Mouse (Mus musculus) cerebellum, adult 18-20 months (tissue): ENCODE results near the gene Hoxa3.

ENCODE experiments used
- DNase-seq, 2 experiments: peaks; one replicate each; pipeline ENCODE4 v3.0.0; 2021

The Hoxa3 gene

DNA sequence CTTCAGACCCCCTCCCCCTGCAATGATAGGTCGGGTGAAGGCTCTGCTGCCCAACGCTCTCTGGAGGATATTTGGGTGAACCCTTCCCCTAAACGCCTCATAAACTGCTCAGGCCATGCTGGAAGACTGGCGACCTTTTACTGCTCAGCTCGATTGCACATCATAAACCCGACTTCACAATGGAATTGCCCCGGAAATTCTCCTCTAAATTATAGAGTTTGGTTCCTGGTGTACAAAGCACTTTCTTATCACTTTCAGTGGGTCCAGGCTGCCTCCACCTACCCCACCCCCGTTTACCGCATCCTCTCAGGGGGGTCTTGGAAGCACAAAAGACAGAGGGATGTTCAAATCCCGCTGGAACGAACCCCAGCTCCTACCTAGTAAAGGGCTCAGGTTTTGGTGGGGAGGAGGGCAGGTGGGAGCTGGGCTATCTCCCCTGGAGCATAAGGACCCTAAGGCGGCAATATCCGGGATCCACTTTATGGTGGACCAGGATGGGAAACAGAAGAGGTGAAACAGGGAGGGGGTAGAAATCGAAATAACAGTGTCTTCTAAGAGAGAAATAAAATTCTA is 5.6 kb upstream of the Hoxa3 start:
- no peak for DNase-seq

DNA sequence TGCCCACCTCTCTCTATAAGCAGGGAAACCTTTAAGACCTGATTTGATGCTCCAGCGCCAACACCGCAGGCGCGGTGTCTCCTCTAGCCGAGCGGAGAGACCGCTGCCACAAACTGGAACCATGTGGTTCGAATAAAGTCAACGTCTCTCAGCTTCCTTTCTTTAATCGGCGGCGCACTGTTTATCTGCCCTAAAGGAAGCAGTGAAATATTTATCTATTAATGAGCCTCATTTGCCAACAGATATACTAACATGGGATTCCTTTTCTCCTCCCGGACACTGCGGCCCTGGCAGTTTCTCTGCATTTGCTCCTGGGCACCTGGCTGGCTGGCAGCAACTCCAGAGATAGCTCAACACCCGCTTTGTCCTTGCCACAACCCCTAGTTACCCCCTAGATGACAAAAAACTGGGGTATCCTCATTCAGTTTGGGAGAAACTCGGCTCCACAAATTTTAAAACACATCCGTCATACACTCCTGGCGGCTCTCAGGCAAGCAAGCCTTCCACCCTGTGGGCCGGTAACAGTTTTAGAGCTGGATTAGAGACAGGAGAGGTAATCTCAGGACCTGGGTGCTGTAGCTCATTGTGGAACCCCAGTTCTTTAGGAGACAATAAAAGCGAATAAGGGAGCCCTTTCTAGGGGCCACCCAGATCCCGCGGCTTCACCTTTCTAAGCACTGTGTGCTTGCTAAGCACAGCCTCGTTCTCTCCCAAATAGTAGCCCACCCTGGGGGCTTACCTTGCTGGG is 4.9 kb upstream of the Hoxa3 start:
- no peak for DNase-seq

DNA sequence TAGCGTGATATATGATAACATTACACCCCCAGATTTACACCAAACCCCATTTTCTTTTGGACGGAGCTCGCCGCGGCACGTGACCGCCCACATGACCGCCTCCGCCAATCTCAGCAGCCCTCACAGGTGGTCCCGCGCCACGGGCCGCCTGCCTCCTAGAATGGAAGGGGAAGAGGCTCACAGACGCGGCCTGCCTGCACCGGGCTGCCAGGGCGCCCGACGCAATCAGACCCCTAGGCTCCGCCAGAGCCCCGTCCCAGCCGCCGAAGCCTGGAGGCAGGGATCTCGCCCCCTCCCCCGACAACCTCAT is 4.3 kb upstream of the Hoxa3 start:
- no peak for DNase-seq

DNA sequence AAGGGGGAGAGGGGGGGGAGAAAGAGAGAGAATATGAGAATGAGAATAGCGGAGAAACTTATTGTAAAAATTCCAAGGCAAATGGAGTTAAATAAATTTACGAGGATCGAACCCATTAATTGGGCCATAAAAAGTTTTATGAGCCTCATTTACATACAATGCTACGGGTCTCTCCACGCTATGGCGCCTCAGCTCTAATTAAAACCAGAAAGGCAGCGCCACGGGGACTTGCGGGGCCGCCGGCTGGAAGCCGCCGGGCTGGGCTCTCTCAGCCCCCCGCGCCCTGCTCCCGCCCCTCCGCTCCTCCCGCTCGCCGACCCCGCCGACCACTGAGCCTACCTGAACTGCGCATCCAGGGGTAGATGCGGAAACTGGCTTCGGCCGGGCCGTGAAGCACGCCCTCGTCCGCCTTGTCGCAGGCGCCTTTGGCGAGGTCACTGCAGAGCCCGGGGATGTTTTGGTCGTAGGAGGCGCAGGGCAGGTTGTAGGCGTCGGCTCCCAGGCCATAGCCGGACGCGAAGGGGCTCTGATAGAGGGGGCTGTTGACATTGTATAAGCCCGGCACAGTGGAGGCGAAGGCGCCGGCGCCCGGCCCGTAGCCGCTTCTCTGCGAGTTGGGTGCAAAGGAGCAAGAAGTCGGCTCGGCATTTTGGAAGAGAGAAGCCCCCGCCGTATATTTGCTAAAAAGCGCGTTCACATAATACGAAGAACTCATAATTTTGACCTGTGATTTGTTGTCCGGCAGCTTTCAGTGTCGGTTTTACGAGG is 3.7 kb upstream of the Hoxa3 start:
- no peak for DNase-seq

DNA sequence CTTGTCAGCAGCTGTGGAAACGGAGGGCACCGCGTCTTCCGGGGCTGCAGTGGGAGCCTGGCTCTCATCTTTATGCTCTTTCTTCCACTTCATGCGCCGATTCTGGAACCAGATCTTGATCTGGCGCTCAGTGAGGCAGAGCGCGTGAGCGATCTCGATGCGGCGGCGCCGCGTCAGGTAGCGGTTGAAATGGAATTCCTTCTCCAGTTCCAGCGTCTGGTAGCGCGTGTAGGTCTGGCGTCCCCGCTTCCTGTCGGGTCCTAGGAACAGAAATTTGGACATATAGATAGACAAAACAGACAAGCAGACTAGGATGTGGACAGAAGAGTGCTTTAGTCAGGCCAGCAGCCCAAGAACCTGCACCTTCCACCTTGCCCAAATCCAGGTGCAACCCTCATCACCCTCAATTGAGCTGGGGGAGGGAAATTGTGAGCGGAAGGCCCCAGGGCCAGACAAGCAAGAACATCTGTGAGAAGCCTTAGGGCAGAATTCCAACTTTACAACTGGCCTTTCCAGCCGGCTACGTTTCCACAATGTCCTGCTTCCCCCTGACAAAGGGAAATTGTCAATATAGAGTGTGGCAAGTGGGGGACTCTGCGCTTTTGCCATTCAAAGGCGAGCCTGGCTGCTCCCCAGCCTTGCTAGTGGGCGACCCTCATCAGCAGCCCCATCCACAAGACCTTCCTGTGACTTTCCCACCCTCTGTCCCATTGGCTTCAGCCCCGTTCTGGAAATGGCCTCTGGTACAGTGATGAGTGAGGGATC is 2.8 kb upstream of the Hoxa3 start:
- DNase-seq = no peak

DNA sequence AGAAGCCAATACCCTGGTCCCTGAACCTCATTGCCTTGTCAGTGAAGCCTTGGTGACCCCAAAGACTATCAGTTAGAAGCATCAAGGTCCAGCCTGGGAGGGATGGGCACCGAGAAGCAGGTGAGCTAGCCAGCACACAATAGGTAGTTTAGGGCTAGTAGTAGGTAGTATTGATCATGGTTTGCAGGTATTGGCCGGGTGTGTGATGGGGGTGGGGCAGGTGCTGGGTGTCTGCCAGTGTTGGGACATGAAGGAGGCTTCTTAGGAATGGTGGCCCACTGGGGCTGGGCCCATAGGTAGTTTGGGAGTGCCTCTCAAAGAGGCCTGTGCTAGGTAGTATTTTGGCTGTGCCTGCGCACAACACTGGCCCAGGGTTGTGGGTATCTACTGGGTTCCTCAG is 1.9 kb upstream of the Hoxa3 start:
- no peak for DNase-seq

DNA sequence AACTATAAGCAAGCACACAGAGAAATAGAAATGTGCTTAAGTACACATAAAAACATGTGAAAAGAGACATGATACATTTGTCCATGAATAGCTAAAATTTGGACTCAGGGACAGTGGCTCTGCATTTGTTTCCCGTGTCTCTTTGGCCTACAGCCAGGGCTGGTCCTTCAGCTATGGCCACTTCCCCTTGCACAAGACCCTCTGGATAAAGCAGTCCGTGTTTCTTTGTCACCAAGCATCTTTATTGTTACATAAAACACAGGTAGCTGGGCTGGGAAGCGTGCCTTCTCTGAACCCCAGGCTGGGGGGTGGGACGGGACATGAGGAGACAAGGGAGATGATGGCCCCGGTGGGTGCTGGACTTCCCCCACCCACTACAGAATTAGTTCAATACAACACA is 1.1 kb upstream of the Hoxa3 start:
- no peak for DNase-seq

DNA sequence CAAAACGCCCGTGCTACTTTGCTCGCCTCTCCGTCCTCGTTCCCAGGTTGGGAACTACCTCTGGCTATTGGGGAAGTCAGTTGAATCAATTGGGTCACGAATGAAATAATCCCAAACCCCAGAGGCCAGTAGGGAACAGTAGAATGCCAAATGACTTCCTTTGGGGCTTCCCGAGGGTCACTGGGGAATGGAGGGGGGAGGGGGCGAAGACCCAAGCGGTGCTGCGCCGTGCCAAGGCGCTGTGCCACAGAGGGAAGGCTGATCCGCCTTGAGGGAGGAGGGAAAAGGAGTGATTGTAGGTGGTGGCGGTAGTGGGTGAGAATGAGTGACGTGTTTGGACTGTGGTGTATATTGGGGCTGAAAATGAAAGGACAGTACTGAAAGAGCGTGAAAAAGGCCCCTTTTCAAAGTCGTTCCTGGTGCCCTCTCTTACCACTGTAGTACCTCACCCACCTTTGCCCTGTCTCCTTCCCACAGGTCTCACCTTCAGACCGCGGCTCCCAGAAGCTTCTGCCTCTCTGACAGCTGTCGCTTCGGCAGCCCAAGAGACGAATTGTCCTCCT is 499 bp downstream of the Hoxa3 start:
- DNase-seq = no peak

DNA sequence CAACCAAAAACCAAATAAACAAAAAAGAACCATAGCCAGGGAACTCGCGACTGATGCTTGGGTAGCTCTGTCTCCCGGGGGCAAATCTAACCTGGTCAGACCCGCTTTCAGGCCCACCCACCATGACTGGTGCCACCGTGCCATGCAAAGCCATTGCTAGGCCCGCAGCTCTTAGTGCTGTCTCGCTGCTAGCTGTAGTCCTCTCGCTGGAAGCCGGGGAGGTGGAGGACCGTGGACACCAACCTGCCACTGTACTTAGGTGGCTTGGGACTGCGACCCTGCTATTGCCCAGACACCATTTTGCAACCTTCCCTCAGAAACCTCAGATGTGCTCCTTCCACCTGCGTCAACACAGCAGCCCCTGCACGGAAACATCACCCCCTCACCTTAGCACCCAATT is 1.2 kb downstream of the Hoxa3 start:
- DNase-seq = no peak

DNA sequence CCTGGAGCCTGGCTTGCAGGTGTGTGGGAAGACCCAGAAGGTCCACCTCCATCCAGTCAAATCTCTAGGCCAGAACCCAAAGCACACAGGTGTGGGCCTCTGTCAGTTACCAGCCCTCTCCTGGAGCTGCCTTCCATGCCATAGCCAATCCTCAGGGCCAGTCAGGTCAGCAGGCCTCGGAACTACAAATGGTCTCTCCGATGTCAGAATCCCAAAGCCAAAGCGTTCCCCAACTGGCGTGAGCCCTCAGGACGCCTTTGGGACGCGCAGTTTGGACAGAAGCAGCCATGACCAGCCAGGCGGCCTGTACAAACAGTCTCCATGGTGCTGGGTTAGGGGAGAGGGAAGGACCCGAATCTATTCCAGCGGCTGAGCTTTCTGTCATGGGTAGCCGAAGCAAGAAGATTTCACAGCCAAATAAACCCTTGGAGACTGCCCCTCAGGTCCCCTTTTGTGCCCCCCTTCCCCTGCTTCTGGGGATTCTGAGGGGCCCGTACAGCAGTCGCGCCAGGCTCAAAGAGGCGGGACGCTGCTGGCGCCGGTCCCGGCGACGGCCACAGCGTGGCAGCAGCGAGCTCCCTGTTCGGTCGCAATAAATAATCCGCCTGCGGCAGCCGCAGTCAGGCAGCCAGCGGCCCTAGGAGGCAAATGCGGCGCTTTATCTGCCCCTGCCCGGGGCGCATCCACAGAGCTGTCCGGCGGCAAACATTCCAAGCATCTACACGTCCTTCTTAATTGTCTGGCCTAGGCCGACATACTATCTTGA is 1.8 kb downstream of the Hoxa3 start:
- peak; percentile 49 to 69 for DNase-seq

DNA sequence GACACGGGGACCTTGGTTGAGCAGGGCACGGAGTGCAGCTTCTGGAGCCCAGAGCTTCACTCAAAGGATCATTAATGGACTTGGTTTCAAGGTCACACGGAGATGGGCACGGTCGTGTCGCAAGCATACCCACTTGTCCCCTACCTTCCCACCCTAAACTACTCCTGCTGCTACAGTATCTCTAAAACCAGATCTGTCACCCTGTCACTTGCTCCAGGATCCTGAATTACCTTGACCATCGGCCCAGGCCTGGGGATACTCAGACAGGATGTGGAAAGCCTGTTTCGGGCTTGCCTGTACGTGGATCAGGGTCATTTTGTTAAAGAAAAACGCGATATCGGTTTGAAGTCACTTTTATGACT is 3.5 kb downstream of the Hoxa3 start:
- DNase-seq = no peak

DNA sequence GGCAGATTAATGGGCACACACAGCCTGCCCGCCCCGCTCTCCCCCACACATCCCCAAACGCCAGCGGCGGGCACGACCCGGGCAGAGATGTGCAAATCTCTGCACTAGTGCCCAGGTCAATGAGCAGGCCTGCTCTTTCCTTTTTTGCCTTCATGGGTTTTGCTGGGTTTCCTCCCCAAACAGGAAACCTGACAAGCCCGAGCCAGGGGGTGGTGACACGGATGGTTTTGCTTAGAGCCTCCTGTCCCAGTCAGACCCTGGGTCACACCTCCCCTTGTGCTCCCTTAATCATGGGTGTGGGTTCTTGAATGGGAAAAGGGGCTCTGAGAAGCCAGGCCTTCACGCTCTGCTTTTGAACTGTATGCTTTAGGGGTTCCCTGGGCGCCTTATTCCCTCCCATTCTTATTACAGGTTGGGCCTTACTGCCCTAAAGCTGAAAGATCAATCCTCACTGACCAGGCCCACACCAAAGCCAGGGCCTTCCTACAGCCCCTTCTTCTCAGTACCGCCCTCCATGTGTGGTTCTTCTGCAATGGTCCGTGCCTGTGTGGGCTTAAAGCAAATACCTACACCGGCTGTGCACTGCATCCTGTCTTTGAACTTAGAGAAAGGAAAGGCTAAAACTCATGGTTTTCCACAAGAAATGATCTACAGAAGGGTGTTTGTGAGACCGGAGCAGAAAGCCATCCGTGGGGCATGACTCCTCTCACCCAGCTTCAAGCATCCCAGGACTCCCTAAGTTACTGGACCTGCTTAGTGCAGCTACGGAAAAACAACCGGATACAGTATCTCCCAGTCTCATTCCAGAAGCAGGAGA is 4.1 kb downstream of the Hoxa3 start:
- no peak for DNase-seq

DNA sequence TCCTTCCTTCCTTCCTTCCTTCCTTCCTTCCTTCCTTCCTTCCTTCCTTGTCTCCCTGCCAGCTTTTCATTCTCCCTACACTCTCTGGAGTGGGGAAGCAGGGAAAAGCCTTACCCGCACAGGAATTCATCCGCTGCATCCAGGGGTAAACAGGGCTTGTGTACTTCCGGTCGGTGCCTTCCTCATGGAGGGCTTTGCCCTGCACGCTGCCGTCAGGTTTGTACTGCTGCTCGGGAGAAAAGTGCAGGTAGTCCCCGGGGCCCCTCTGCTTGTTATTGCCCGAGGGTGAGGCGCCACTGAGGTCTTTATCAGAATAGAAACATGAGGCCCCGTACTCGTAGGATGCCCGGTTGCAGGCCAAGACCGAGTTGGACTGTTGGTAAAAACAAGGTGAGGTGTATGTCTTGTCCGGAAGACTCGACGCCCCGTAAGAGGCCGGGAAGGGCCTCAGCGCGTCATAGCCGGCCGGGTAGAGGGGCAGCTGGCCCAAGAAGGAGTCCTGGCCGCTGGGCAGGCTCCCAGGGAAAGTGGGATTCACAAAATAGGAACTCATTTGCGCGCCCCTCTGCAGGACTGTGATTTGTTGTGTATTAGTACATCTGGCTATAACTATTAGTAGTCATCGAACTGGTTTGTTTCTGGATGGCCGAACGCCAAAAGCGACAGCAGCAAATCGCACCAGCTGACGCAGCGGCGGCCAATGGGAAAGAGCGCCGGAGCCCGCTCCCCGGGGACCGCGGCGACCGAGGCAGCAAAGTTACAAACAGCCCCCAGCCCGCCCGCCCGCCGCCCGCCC is 4.9 kb downstream of the Hoxa3 start, which contains the start of gene Hoxa6:
TSS of gene Hoxa6 (minus strand) at position 651 of the 796 bp plus-strand sequence.
- no peak for DNase-seq

DNA sequence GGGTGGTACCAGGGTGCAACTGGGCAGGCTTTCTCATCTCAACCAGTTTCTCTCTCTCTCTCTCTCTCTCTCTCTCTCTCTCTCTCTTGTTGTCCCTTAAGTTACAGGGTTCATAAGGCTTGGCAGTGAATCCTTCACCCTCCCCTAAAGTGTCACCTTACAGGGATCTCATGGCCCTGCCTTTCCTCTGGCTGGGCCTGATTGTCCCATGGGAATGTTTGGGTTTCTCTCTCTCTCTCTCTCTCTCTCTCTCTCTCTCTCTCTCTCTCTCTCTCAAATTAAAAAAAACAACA is 5.5 kb downstream of the Hoxa3 start:
- DNase-seq = no peak

DNA sequence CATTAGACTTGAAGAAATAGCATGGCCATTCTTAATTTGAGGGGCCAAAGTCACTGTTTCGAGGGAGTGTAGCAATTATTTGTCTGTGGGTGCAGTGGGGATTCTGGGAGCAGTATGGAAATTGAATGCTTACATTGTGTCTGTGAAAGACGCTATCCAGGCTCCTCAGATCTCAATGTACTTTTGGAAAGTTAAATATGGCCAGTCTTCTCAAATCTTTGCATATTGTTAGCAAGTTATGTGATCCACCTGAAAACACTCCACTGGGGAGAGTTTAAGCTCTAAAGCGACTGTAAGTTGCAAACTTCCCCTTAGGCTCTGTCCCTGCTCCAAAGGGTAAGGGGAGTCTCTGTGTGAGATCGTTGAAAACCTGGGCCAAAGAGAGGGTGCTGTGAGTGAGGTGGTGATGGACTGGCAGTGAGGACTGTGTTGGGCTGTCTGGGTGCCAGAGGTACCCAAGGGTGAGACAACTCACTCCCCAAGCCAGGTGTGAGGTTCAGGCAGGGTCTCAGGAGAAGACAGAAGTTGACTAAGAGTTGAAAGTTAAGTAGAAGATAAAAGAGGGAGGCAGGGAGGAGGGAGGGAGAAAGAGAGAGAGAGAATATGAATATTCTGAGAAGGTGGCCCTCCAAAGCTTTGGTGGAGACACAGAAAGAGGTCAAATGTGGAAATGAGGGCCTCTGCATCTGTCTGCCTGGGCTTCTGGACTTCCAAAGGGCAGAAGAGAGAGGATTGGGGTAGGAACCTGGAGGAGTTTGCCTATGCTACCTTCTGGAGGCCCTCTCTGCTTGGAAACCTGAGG is 6.1 kb downstream of the Hoxa3 start:
- DNase-seq = no peak

DNA sequence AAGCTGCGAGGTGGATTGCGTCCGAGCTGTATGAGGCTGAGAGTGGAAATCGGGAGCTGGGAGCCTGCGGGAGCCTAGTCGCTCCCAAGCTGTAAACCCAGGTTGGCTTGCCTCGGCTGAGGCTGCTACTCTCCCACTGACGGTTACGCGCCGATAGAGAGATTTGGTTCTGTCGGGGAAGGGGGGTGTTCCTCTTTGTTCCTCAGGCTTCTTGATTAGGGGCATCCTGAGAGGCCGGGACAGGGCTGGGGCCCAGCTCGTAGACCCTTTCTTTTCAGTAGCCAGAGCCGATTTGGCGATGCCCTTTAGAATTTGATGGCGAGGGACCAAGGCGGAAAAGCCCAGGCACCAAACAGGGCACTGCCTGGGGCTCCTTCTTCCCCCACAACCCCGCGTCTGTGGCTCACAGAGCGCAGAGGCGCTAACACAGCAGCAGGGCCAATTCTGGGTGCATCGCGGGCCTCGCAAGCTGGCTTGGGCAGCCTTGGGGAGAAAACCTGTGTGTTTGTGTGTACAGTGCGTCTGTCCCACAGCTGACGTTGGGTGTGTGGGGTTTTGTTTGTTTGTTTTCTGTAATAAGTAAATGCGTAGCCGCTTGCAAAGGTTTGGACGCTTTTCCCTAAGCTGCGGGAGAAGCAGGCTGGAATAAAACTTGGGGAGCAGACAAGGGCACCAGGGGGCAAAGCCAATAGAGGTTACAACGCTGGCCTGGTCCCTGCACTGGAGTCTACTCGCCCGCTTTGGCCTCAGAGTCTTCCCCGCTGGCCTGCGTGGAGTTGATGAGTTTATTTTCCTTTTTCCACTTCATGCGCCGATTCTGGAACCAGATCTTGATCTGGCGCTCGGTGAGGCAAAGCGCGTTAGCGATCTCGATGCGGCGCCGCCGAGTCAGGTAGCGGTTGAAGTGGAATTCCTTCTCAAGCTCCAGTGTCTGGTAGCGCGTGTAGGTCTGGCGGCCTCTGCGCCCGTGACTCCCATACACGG is 7.2 kb downstream of the Hoxa3 start:
- DNase-seq = no peak

DNA sequence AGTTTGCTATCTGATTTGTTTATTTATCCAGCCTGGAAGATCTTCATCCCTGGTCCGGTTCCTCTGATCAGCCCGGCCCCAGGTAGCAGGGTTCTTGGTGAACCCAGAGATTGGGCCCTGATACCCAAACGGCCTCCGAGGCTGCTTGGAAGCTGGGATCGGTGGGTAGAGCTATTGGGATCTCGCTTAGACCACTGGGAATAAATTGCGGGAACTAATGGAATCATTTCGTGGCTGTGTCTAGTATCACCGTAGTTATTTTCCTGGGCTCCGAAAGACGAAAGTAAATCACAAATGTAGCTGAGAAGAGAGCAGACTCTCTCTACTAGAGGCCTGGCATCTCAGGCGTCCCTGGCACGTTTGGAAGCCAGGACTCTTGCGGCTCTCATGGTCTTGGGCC is 7.9 kb downstream of the Hoxa3 start:
- DNase-seq = no peak

DNA sequence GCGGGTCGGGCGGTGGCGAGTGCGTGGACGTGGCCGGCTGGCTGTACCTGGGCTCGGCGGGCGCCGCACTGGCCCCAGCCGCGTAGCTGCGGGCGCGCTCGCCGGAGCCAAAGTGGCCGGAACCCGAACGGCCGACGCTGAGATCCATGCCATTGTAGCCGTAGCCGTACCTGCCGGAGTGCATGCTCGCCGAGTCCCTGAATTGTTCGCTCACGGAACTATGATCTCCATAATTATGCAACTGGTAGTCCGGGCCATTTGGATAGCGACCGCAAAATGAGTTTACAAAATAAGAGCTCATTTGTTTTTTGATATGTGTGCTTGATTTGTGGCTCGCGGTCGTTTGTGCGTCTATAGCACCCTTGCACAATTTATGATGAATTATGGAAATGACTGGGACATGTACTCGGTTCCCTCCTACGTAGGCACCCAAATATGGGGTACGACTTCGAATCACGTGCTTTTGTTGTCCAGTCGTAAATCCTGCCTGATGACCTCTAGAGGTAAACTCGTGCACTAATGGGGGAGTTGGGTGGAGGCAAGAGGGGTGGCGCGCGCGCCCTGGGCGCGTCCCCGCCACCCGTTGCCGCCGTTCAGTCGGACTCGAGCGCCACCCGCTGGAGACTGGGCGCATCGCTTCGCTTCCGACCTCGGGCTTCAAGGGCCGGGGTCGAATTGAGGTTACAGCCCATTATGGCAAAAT is 8.9 kb downstream of the Hoxa3 start, which contains the start of gene Hoxa5:
TSS of gene Hoxa5 (minus strand) at position 538 of the 703 bp plus-strand sequence.
- DNase-seq = no peak
